Mouse (Mus musculus): Measurements from ENCODE around the gene Rint1.

Gene Rint1

DNA sequence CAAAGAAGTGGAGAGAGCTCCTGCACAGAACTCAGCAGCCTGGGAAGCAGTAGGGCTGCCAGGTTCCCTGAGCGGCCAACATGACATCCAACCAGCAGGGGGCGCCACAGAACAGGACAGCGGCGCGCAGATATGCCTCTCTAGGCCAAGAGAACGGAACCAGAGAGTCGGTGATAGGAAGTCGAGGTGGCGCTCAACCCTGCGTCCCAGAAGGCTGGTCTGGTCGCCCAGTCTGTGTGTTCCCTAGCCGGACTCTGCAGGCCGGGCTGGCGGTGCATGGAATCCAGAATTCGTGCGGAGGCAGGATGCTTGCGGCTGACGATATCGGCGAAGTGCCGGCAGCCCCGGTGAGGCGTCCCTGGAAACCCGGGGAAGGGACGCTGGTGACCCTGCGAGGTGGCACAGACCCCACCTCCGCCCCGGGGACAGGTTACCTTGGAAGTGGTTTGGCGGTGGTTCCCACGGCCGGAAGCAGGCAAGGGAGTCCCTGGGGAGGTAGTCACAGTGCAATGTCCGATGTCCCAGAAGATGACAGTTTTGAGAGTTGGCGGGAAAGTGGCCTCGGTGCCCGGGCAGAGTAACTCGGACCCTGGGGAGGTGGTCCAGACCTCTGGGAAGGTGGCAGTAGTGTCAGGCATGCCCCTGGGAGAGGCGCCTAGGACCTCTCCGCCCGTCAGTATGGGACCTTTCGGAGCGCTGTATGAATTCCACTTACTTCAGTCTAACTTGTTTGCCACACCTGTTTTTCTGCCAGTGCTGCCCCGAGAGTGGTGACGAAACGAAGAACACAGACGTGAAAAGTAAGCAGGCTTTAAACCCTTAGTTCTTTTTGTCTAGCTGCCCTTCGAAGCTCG, at the start of gene Rint1:
Rint1 (plus strand) TSS at position 176 of the 854 bp plus-strand sequence.
- DNase-seq (ENCODE audit: low read depth, low spot score) = peak; percentile 97

GRCm38 (mm10) chr5:23743261-23743660, 44.2 kb upstream of the Rint1 start:
- DNase-seq (ENCODE audit: low read depth, low spot score) = no peak

- no peak for DNase-seq (ENCODE audit: low read depth, low spot score)
Measured at GRCm38 (mm10) chr5:23749882-23750281, 37.6 kb upstream of the Rint1 start.

DNA sequence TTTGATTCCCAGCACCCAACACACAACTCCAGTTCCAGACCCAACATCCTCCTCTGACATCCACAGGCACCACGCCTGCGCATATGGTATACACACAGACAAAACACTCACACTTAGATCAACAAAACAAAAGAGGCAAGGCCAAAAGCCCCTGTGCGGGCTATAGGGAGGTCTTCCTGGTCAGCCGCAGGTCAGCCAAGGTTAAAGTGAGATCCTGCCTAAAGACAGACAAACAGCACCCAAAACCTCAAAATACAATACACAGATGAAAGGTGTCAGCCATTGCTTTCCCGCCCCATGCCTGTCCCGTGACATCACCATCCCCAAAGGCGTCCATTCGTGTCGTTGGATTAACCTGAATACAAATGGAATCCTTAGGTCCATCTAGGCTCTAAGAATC, 31.9 kb upstream of the Rint1 start:
- DNase-seq (ENCODE audit: low read depth, low spot score) = peak; percentile 74

DNA sequence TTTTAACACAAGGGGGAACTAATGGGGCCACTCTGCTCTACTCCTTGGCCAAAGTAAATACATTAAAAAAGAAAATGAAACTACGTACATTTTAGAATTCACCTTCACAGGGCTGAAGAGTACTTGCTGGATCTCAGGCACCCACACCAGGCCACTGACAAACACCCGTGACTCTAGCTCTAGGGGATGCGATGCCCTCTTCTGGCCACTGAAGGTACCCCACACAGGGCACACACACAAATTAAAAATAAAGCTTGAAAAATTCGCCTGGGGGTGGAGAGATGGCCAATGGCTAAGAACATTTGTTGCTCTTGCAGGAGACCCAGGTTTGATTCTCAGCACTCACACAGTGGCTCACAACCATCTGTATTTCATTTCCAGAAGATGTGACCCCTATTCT, 31.1 kb upstream of the Rint1 start:
- peak; percentile 63 for DNase-seq (ENCODE audit: low read depth, low spot score)

DNA sequence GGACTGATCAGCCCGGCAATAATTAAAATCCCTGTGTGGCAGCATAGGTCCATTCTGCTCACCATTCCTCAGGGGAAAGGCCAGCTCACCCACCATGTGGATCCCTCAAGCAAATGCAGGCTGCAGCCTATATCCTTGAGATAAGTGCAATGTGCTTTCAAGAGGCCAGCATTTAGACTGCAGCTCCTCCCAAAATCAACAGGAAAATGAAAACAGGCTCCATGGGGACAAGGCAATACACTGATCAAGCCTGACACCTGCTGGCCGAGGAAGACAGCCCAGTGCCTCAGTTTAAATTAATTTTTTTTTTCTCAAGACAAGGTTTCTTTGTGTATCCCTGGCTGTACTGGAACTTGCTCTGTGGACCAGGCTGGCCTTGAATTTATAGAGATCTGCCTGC, 28.9 kb upstream of the Rint1 start:
- DNase-seq (ENCODE audit: low read depth, low spot score) = peak; percentile 44

DNA sequence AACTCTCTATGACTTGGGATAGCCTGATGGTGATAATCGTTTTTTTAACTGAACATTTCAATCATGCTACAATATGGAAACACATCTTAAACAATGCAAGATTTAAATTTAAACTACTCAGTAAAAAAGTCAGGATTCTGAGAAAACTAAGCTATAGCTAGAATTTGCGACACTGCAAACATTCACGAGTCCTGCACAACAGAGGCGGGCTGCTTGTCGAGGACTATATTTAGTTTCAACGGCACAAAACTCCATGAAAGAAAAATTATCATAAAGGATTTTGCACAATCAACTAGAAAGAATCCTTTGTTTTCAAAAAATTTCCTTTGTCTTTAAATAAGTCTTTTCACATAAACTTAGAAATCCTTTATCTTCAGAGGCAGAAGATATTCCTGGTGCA, 25.0 kb upstream of the Rint1 start:
- DNase-seq (ENCODE audit: low read depth, low spot score) = no peak

- no peak for DNase-seq (ENCODE audit: low read depth, low spot score)
Measured at GRCm38 (mm10) chr5:23764557-23764956, 23.0 kb upstream of the Rint1 start.

GRCm38 (mm10) chr5:23771105-23771504, 16.4 kb upstream of the Rint1 start:
- DNase-seq (ENCODE audit: low read depth, low spot score) = peak; percentile 84

GRCm38 (mm10) chr5:23774186-23774585, 13.3 kb upstream of the Rint1 start:
- peak; percentile 75 for DNase-seq (ENCODE audit: low read depth, low spot score)

DNA sequence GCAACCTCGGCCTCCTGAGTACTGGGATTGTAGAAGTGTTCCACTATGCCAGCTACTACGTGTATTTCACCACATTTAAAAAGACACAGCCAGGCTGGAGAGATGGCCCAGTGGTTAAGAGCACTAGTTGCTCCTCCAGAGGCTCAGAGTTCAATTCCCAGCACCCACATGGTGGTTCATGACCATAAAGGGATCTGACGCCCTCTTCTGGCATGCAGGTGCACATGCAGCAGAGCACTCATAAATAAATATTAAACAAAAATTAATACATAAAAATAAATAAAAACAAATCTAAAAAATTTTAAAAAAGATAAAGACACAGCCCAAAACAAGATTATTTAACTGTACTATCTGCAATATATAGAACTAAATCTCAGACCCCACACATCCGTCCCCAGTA, 7.0 kb upstream of the Rint1 start:
- peak; percentile 48 for DNase-seq (ENCODE audit: low read depth, low spot score)

- no peak for DNase-seq (ENCODE audit: low read depth, low spot score)
Measured at GRCm38 (mm10) chr5:23781172-23781571, 6.3 kb upstream of the Rint1 start.

- no peak for DNase-seq (ENCODE audit: low read depth, low spot score)
Measured at GRCm38 (mm10) chr5:23782051-23782810, 5.3 kb upstream of the Rint1 start.

DNA sequence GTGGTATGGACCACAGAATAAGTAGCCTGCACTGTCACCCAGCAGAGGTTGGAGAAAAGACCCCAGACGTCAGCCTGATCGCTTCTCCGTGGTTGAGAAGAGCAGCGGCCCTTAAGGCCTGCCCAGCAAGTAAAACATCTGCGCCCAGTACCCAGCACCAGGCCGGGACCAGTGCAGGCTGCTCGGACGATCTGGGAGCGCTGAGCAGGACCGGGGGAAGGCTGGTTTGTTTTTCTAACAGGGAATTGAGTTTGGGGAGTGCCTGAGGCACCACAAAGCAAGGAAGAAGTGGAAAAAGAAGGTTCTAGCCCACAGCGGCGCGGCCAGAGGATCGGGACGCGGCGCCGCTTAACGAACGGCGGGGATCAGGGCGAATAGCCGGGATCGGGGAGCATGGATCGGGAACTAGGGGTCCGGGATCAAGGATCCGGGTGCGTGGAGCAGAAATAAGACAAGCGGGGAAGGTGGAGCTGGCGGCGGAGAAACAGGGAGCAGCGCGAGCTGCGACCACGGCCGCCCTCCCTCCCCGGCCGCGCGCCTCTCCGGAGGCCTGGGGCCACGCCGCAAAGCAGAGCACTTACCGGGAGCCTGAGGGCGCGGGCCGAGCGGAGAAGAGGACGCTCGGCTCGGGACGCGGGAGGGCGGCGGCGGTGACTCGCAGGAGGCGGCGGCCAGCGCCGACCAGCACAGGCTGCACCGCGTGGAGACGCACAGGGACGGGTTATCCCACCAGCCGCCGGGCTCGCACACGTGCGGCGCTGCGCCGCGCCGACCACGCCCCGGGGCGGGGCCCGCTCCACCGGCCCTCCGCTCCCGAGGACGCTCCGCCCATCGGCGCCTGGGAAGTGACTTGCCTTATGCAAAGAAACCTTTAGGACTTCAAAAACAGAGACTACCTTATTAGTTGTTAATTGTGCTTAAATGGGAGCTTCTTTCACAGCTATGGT, 4.3 kb upstream of the Rint1 start, which contains the start of gene Pus7:
Pus7 (minus strand) TSS at position 781 of the 947 bp plus-strand sequence.
- peak; percentile 89 for DNase-seq (ENCODE audit: low read depth, low spot score)

GRCm38 (mm10) chr5:23788390-23788830, 899 bp downstream of the Rint1 start:
- no peak for DNase-seq (ENCODE audit: low read depth, low spot score)

DNA sequence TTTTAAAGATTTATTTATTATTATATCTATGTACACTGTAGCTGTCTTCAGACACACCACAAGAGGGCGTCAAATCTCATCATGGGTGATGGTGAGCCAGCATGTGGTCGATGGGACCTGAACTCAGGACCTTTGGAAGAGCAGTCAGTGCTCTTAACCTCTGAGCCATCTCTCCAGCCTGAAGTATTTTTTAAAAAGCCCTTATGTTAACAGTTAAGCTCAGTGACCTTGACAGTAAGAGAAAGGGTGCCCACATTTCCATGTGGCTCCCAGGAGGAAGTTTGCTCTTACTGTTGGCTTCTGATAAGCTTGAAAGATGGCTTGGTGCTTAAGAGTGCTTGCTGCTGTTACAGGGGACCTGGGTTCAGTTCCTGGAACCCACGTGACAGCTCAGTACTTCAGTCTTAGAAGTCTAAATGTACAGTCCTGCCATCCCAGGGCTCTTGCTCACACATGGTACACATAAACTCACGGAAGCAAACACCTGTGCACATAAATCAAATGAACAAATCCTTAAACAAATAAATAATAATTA, 1.6 kb downstream of the Rint1 start:
- no peak for DNase-seq (ENCODE audit: low read depth, low spot score)

DNA sequence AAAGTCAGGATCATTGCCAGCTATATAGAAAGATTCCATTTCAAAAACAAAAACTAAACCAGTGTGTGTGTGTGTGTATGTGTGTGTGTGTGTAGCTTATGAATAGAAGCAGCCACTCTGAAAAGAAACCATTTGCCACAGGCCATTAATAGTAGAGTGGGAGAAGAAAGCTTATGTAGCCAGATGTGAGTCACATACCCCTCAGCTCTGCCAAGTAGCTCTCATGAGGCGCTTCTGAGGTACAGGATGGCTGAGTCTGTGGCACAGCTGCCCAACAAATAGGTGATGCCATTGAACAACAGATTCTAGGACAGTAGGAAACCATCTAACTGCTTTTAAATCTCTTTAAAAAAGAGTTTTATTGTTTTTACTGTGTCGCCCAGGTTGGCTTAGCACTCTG, 5.2 kb downstream of the Rint1 start:
- DNase-seq (ENCODE audit: low read depth, low spot score) = no peak

DNA sequence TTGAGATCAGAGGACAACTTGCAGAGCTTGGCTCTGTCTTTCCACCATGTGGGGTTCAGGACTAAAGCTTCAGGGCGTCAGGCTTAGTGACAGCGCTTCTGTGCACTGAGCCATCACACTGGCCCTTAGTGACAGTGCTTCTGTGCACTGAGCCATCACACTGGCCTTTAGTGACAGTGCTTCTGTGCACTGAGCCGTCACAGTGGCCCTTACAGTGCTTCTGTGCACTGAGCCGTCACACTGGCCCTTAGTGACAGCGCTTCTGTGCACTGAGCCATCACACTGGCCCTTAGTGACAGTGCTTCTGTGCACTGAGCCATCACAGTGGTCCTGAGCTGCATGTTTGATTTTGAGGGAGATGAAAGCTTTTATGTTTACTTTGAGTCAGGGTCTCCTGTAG, 27.3 kb downstream of the Rint1 start:
- no peak for DNase-seq (ENCODE audit: low read depth, low spot score)

DNA sequence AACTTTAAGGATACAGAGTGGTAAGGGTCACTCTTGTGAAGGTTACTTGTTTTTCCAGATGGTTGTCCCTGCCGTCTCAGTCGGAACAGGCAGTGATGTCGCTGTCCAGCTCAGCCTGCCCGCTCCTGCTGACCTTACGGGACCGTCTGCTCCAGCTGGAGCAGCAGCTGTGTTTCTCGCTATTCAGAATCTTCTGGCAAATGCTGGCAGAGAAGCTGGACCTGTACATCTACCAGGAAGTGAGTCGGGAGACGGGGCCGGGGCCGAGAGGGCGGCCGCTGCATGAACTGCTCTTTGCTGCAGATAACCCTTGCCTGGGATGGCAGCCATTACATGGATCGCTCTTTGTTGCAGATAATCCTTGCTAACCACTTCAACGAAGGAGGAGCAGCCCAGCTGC, 29.2 kb downstream of the Rint1 start:
- no peak for DNase-seq (ENCODE audit: low read depth, low spot score)

DNA sequence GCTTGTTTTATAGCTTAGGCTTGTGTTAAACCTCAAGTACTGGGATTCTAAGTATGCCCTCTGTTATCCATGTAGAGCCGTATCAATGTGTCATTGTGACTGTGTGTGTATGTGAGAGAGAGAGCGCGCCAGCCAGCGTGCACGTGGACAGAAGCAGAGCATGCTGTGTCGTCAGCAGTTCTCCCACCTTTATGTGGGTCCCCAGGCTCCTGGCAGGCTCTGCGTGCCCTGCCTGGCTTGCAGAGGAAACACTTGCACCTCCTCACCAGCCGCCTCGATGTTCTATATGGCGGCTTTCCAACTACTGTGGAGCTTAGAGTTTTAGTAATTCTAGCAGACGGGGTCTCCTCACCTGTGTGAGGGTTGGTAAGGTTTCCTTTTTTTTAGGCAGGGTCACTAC, 34.8 kb downstream of the Rint1 start:
- no peak for DNase-seq (ENCODE audit: low read depth, low spot score)

- DNase-seq (ENCODE audit: low read depth, low spot score) = peak; percentile 68
Measured at GRCm38 (mm10) chr5:23824171-23824733, 36.7 kb downstream of the Rint1 start.

Data from R1 (cell line).